Mouse (Mus musculus): ENCODE data around the gene Tmc7. TPM values are rescaled to one million over a fixed set of nuclear protein-coding genes. Genes with fewer than 3 reads are reported as not detected.

Gene Tmc7
- polyA plus RNA-seq, 1 experiment from 2014 or later, result 6.2 TPM

GRCm38 (mm10) chr7:118583821-118584220 is 715 bp downstream of the Tmc7 start:
- Histone ChIP-seq H3K4me2 (peak overlapping the region; percentile 81), H3K27me3 (replicated peaks) (no peaks in the 10 kb centered on the region), H3K9me3 (replicated peaks) (no peaks in the 10 kb centered on the region), H3K36me3 (0 out of 2 replicates have a peak, but pooled peaks cover 4% of the 10 kb centered on the region), H3K4me3 (replicated peaks) (peak overlapping the region; percentile 62), H3K4me1 (peaks cover 10% of the 10 kb centered on the region), H3K27ac (replicated peaks) (peak overlapping the region; percentile 18; the same call in 1 of the 2 replicates), H3K9ac (replicated peaks) (peak overlapping the region; percentile 81)
- no peak for ATAC-seq (ENCODE audit: low FRiP score)
- WGBS, result 27% methylated on average over 7 of the region's 7 CpGs

DNA sequence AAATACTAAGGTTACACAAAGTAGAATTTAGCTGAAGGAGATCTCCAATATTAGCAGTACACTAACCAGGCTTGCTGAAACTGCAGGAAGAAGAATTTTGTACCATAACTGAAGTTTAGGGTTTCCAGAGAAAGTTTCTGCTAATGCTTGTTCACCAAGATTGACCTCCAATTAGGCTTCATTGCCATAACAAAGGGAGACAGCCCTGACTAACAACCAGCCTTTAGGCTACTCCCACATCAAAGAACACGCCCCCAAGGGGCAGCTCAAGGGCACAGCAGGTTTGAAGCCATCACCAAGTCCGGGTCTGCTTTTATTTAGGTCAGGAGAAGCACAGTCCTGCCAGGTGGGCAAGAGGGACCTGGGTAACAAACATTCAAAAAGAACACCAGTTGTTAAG is 4.6 kb downstream of the Tmc7 start:
- 53% methylated on average over 2 of the region's 2 CpGs for WGBS
- H3K9me3 ChIP-seq (replicated peaks), result no peaks in the 10 kb centered on the region
- ATAC-seq (ENCODE audit: low FRiP score), result no peak

GRCm38 (mm10) chr7:118578269-118578668 is 6.3 kb downstream of the Tmc7 start:
- 71% methylated on average over 3 of the region's 3 CpGs for WGBS
- Histone ChIP-seq H3K4me1 (peaks cover 3% of the 10 kb centered on the region; the same call in 1 of the 2 replicates), H3K27ac (replicated peaks) (no peak overlapping the region; the same call in 1 of the 2 replicates), H3K36me3 (0 out of 2 replicates have a peak, but pooled peaks cover 4% of the 10 kb centered on the region), H3K9me3 (replicated peaks) (no peaks in the 10 kb centered on the region), H3K9ac (replicated peaks) (no peak overlapping the region), H3K27me3 (replicated peaks) (no peaks in the 10 kb centered on the region), H3K4me3 (replicated peaks) (no peak overlapping the region), H3K4me2 (no peak overlapping the region)
- ATAC-seq (ENCODE audit: low FRiP score), result no peak

More for the DNA sequence above, 4.6 kb downstream of the Tmc7 start:
- Histone ChIP-seq H3K27ac (replicated peaks) (no peak overlapping the region), H3K4me3 (replicated peaks) (no peak overlapping the region), H3K27me3 (replicated peaks) (no peaks in the 10 kb centered on the region), H3K4me1 (peaks cover 13% of the 10 kb centered on the region), H3K9ac (replicated peaks) (no peak overlapping the region), H3K36me3 (0 out of 2 replicates have a peak, but pooled peaks cover 4% of the 10 kb centered on the region), H3K4me2 (no peak overlapping the region)

- no peaks in the 10 kb centered on the region for H3K27me3 ChIP-seq (replicated peaks)
- H3K4me1 ChIP-seq, result no peaks in the 10 kb centered on the region
- no peak for ATAC-seq (ENCODE audit: low FRiP score)
- H3K4me2 ChIP-seq, result no peak overlapping the region
- no peak overlapping the region for H3K4me3 ChIP-seq (replicated peaks)
- no peak overlapping the region for H3K9ac ChIP-seq (replicated peaks)
- H3K9me3 ChIP-seq (replicated peaks), result no peaks in the 10 kb centered on the region
- no peaks in the 10 kb centered on the region for H3K36me3 ChIP-seq
- 39% methylated on average over 5 of the region's 5 CpGs for WGBS
- no peak overlapping the region for H3K27ac ChIP-seq (replicated peaks)
Observed at GRCm38 (mm10) chr7:118572039-118572438, 12.5 kb downstream of the Tmc7 start.

DNA sequence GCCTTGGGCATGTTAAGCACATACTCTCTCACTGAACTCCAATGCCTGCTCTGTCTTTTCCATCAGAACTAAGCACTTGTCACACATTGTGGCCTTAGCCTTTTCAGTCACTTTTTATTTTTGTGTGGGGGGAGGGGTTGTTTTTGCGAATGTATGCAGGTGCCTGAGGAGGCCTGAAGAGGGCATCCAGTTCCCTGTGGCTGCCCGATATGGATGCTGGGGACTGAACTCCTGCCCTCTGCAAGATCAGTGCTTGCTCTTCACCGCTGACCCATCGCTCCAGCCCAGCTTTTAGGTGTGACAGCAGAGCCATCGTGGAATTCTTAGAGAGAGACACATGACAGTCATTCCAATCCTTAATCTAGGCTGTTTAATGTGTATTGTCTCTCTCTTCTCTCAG is 13.2 kb downstream of the Tmc7 start:
- Histone ChIP-seq H3K4me2 (no peak overlapping the region), H3K4me3 (replicated peaks) (no peak overlapping the region), H3K27ac (replicated peaks) (no peak overlapping the region), H3K4me1 (no peaks in the 10 kb centered on the region), H3K9me3 (replicated peaks) (no peaks in the 10 kb centered on the region), H3K27me3 (replicated peaks) (no peaks in the 10 kb centered on the region), H3K9ac (replicated peaks) (no peak overlapping the region), H3K36me3 (no peaks in the 10 kb centered on the region)
- WGBS, result 54% methylated on average over 5 of the region's 5 CpGs
- ATAC-seq (ENCODE audit: low FRiP score), result no peak

DNA sequence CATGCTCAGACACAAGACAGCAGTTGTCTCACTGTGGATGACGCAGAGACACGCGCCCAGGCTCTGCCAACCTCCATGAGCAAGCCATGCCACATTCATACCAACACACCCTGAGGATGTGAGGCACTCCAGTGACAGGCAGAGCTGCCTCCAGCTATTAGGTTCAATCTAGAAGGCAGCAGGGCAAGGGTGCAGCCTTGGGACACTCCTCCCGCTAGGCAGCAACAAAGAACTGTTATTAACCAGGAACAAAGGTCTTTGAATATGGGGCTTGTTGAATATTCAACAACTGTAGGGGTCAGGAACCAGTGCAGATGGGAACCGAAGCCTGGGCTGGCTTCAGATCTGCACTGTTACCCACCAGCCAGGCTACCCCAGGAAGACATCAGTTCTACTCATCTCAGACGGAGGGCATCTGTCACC is 15.4 kb downstream of the Tmc7 start:
- WGBS, result 40% methylated on average over 6 of the region's 6 CpGs
- no peak overlapping the region for H3K4me3 ChIP-seq (replicated peaks)
- no peak overlapping the region for H3K27ac ChIP-seq (replicated peaks)
- no peak for ATAC-seq (ENCODE audit: low FRiP score)
- no peak overlapping the region for H3K4me2 ChIP-seq
- peaks cover 3% of the 10 kb centered on the region for H3K36me3 ChIP-seq
- H3K9ac ChIP-seq (replicated peaks), result no peak overlapping the region
- no peaks in the 10 kb centered on the region for H3K27me3 ChIP-seq (replicated peaks)
- no peaks in the 10 kb centered on the region for H3K9me3 ChIP-seq (replicated peaks)
- H3K4me1 ChIP-seq, result no peaks in the 10 kb centered on the region

DNA sequence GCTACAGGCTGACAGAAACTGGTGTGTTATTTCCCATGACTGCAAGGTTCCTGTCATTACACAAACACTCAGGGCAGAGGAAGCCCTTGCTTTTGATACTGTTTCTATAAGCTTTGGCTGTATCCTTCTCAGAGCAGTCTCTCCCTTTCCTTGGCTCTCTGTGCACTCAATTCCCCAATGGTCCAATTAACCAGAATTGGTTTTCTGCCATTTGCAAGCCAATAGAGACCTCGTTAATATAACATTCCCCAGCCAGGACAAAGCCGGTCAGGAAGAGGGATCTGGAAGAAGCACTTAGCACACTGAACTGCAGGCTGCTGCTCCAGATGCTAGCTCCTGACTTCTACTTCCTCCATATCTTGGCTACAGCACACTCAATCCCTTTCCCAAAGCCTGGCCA is 30.2 kb downstream of the Tmc7 start:
- Histone ChIP-seq H3K4me1 (no peaks in the 10 kb centered on the region), H3K36me3 (peaks cover 54% of the 10 kb centered on the region), H3K9ac (replicated peaks) (no peak overlapping the region), H3K4me3 (replicated peaks) (no peak overlapping the region), H3K27me3 (replicated peaks) (no peaks in the 10 kb centered on the region), H3K9me3 (replicated peaks) (no peaks in the 10 kb centered on the region), H3K4me2 (no peak overlapping the region), H3K27ac (replicated peaks) (no peak overlapping the region)
- ATAC-seq (ENCODE audit: low FRiP score), result no peak
- 41% methylated on average over 2 of the region's 2 CpGs for WGBS

GRCm38 (mm10) chr7:118553881-118554280 is 30.7 kb downstream of the Tmc7 start:
- H3K9me3 ChIP-seq (replicated peaks), result no peaks in the 10 kb centered on the region
- H3K36me3 ChIP-seq, result peaks cover 56% of the 10 kb centered on the region
- no peak overlapping the region for H3K4me3 ChIP-seq (replicated peaks)
- no peak overlapping the region for H3K27ac ChIP-seq (replicated peaks)
- H3K9ac ChIP-seq (replicated peaks), result no peak overlapping the region
- H3K4me1 ChIP-seq, result no peaks in the 10 kb centered on the region
- no peaks in the 10 kb centered on the region for H3K27me3 ChIP-seq (replicated peaks)
- no peak overlapping the region for H3K4me2 ChIP-seq
- 71% methylated on average over 4 of the region's 4 CpGs for WGBS
- ATAC-seq (ENCODE audit: low FRiP score), result no peak

DNA sequence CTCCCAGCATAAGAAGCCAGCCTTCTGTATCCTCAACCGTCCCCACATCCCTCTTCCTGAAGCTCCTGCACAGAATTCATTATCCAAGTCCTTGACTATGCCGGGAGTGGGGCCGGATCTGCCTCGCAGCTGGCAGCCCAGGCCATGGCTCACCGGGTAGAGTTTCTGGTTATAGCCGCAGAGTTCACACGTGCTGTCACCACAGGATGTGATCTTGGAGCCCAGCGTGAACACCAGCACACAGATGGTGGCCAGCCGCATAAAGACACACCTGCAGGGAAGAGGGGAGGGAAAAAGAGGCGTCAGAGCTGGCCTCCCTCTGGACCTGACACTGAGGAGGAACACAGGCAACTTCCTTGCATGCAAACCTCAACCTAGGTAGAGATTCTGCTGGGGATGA is 37.1 kb downstream of the Tmc7 start:
- H3K9me3 ChIP-seq (replicated peaks), result no peaks in the 10 kb centered on the region
- H3K27ac ChIP-seq (replicated peaks), result no peak overlapping the region
- no peak overlapping the region for H3K4me2 ChIP-seq
- no peak overlapping the region for H3K9ac ChIP-seq (replicated peaks)
- no peak for ATAC-seq (ENCODE audit: low FRiP score)
- 83% methylated on average over 10 of the region's 10 CpGs for WGBS
- H3K4me3 ChIP-seq (replicated peaks), result no peak overlapping the region
- peaks cover 57% of the 10 kb centered on the region for H3K36me3 ChIP-seq
- no peaks in the 10 kb centered on the region for H3K4me1 ChIP-seq
- H3K27me3 ChIP-seq (replicated peaks), result no peaks in the 10 kb centered on the region

DNA sequence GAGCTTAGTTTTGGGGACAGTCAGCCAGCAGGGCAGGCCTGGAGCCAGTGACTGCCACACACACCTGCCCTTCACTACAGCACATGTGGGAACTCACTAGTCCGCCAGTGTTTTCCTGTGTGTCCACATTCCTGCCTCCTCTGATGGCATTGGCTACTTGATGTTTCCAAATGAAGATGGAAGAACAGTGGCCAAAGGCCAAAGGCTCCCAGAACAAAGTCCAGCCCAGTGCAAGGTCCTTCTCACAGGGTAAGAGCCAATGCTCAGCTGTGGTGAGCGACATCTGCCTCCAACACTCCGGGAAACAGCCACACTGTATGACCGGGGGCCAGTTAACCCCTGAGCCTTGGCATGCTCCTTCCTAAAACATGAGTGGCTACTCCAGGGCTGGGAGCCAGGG is 40.4 kb downstream of the Tmc7 start:
- Histone ChIP-seq H3K27me3 (replicated peaks) (no peaks in the 10 kb centered on the region), H3K27ac (replicated peaks) (no peak overlapping the region), H3K36me3 (peaks cover 32% of the 10 kb centered on the region), H3K9ac (replicated peaks) (no peak overlapping the region), H3K9me3 (replicated peaks) (no peaks in the 10 kb centered on the region), H3K4me1 (no peaks in the 10 kb centered on the region), H3K4me2 (no peak overlapping the region), H3K4me3 (replicated peaks) (no peak overlapping the region)
- 95% methylated on average over 4 of the region's 4 CpGs for WGBS
- ATAC-seq (ENCODE audit: low FRiP score), result no peak

DNA sequence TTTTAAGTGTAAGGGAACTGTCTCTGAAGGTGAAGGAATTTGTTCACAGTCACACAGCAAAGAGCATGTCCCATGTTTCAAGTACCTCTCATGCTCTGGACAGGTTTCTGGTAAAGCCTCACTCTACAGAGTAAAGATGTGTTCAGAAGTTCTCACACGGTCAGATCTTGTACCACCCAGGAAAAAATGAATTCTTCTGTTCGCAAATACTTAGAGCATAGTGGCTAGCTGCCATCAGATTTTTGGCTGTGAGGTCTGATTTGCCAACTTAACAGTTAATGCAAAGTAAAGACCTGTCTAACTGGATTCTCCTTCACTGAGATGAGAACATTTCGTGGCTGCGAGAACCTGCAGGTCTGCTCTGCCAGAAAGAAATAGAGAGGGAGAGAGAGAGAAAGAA is 49.5 kb downstream of the Tmc7 start:
- no peaks in the 10 kb centered on the region for H3K27me3 ChIP-seq (replicated peaks)
- no peak overlapping the region for H3K27ac ChIP-seq (replicated peaks)
- 88% methylated on average over 4 of the region's 4 CpGs for WGBS
- no peaks in the 10 kb centered on the region for H3K9me3 ChIP-seq (replicated peaks)
- no peak overlapping the region for H3K4me3 ChIP-seq (replicated peaks)
- H3K4me1 ChIP-seq, result 0 out of 2 replicates have a peak, but pooled peaks cover 3% of the 10 kb centered on the region
- H3K9ac ChIP-seq (replicated peaks), result no peak overlapping the region
- ATAC-seq (ENCODE audit: low FRiP score), result no peak
- H3K4me2 ChIP-seq, result no peak overlapping the region
- no peaks in the 10 kb centered on the region for H3K36me3 ChIP-seq

DNA sequence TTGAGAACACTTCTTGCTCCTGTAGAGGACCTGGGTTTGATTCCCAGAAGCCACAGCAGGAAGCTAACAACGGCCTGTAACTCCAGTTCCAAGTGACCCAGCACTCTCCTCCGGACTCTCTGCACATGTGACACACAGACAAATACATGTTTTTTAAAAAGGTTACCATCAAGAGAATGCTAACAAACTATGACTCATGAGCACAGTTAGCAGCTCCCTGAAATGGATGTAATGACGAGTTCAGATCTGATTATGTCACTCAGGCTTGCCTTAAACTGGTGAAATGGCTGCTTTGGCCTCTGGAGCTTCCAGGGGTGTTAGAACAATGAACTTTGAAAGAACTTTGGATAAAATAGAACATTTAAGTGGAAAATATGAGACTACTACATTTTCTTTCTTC is 50.2 kb downstream of the Tmc7 start:
- Histone ChIP-seq H3K9me3 (replicated peaks) (no peaks in the 10 kb centered on the region), H3K4me3 (replicated peaks) (no peak overlapping the region), H3K36me3 (no peaks in the 10 kb centered on the region), H3K4me2 (no peak overlapping the region), H3K27me3 (replicated peaks) (no peaks in the 10 kb centered on the region), H3K9ac (replicated peaks) (no peak overlapping the region), H3K27ac (replicated peaks) (no peak overlapping the region), H3K4me1 (0 out of 2 replicates have a peak, but pooled peaks cover 3% of the 10 kb centered on the region)
- no peak for ATAC-seq (ENCODE audit: low FRiP score)
- WGBS, result 80% methylated on average over 3 of the region's 3 CpGs
